Mouse (Mus musculus) hindbrain, embryonic 10.5 days (tissue): ENCODE measurements around the gene Smg6. TPM values are rescaled to one million over a fixed set of nuclear protein-coding genes. Genes with fewer than 3 reads are reported as not detected.

ENCODE experiments used
- DNase-seq: peaks from one replicate; pipeline ENCODE4 v3.0.0-alpha.2; 2017; ENCODE audit warnings: low spot score
- H3K27ac ChIP-seq: fragments of 300-500 bp; sonication (generic); 2 replicates; pipeline ENCODE4 v1.5.1; 2016; ENCODE audit warnings: mild to moderate bottlenecking, moderate library complexity
- H3K27me3 ChIP-seq: fragments of 300-500 bp; sonication (generic); 2 replicates; pipeline ENCODE4 v1.6.1; 2016; ENCODE audit warnings: mild to moderate bottlenecking; ENCODE audit not compliant: poor library complexity, insufficient read depth, severe bottlenecking
- H3K36me3 ChIP-seq: fragments of 300-500 bp; sonication (generic); 2 replicates; pipeline ENCODE4 v1.6.1; 2016; ENCODE audit warnings: mild to moderate bottlenecking, moderate library complexity
- H3K4me1 ChIP-seq: fragments of 300-500 bp; sonication (generic); replicated peaks from 2 replicates; pipeline ENCODE4 v1.6.1; 2016; ENCODE audit warnings: mild to moderate bottlenecking
- H3K4me3 ChIP-seq: fragments of 300-500 bp; sonication (generic); 2 replicates; pipeline ENCODE4 v1.5.1; 2016; ENCODE audit warnings: mild to moderate bottlenecking, moderate library complexity
- H3K9me3 ChIP-seq: fragments of 300-500 bp; sonication (generic); 2 replicates; pipeline ENCODE4 v1.6.1; 2016; ENCODE audit warnings: mild to moderate bottlenecking, moderate library complexity
- WGBS: fragments of 180-500 bp; shearing (Covaris S2); methylation state at CpG from one replicate; pipeline ENCODE4 v1.1.7; 2016; 5-methylcytosine and 5-hydroxymethylcytosine counted together
- polyA plus RNA-seq: library from polyadenylated mRNA; unstranded; fragments of >200 nt; fragmentation: Nextera tagmentation; extraction: Ambion mirVana; gene quantifications from 2 replicates; pipeline ENCODE4 v1.2.1, GENCODE M21; 2016

Gene Smg6
- polyA plus RNA-seq, 1 experiment from 2014 or later = 19.2 TPM

GRCm38 (mm10) chr11:74956006-74956405 is 30.4 kb downstream of the Smg6 start:
- Histone ChIP-seq H3K27ac (no peak overlapping the region), H3K4me1 (no peaks in the 10 kb centered on the region), H3K27me3 (no peaks in the 10 kb centered on the region), H3K4me3 (no peak overlapping the region), H3K36me3 (peaks cover 51% of the 10 kb centered on the region), H3K9me3 (no peaks in the 10 kb centered on the region)
- no peak for DNase-seq

- H3K4me3 ChIP-seq = no peak overlapping the region
- no peak for DNase-seq
- 89% methylated on average over 2 of the region's 2 CpGs for WGBS
Measured at GRCm38 (mm10) chr11:74957600-74957999, 32.0 kb downstream of the Smg6 start.

GRCm38 (mm10) chr11:74959501-74959900 is 33.9 kb downstream of the Smg6 start:
- Histone ChIP-seq H3K36me3 (peaks cover 28% of the 10 kb centered on the region), H3K4me1 (no peaks in the 10 kb centered on the region), H3K4me3 (no peak overlapping the region), H3K27ac (no peak overlapping the region), H3K27me3 (no peaks in the 10 kb centered on the region), H3K9me3 (no peaks in the 10 kb centered on the region)
- DNase-seq = no peak
- 93% methylated on average over 2 of the region's 2 CpGs for WGBS

More at GRCm38 (mm10) chr11:74957600-74957999, 32.0 kb downstream of the Smg6 start:
- H3K9me3 ChIP-seq = no peaks in the 10 kb centered on the region
- H3K27me3 ChIP-seq = no peaks in the 10 kb centered on the region
- H3K36me3 ChIP-seq = peaks cover 37% of the 10 kb centered on the region
- H3K4me1 ChIP-seq = no peaks in the 10 kb centered on the region
- no peak overlapping the region for H3K27ac ChIP-seq

- Histone ChIP-seq H3K9me3 (no peaks in the 10 kb centered on the region), H3K27me3 (no peaks in the 10 kb centered on the region), H3K27ac (no peak overlapping the region), H3K4me3 (no peak overlapping the region), H3K36me3 (peaks cover 24% of the 10 kb centered on the region; the same call in 1 of the 2 replicates), H3K4me1 (no peaks in the 10 kb centered on the region)
- WGBS = 96% methylated on average over 9 of the region's 9 CpGs
- no peak for DNase-seq
Measured at GRCm38 (mm10) chr11:74960031-74960551, 34.5 kb downstream of the Smg6 start.

GRCm38 (mm10) chr11:74961953-74962352 is 36.3 kb downstream of the Smg6 start:
- H3K4me3 ChIP-seq = no peak overlapping the region
- peaks cover 21% of the 10 kb centered on the region for H3K36me3 ChIP-seq
- no peak for DNase-seq
- H3K27ac ChIP-seq = no peak overlapping the region
- H3K4me1 ChIP-seq = no peaks in the 10 kb centered on the region
- no peaks in the 10 kb centered on the region for H3K9me3 ChIP-seq
- no peaks in the 10 kb centered on the region for H3K27me3 ChIP-seq

- Histone ChIP-seq H3K36me3 (peaks cover 18% of the 10 kb centered on the region), H3K4me1 (no peaks in the 10 kb centered on the region), H3K9me3 (no peaks in the 10 kb centered on the region), H3K27ac (no peak overlapping the region), H3K27me3 (no peaks in the 10 kb centered on the region), H3K4me3 (no peak overlapping the region)
- no peak for DNase-seq
- 90% methylated on average over 2 of the region's 2 CpGs for WGBS
Measured at GRCm38 (mm10) chr11:74962846-74963407, 37.3 kb downstream of the Smg6 start.

- no peak overlapping the region for H3K27ac ChIP-seq
- H3K36me3 ChIP-seq = peaks cover 21% of the 10 kb centered on the region
- H3K9me3 ChIP-seq = no peaks in the 10 kb centered on the region
- no peak for DNase-seq
- WGBS = 96% methylated on average over 3 of the region's 3 CpGs
- no peaks in the 10 kb centered on the region for H3K4me1 ChIP-seq
- no peaks in the 10 kb centered on the region for H3K27me3 ChIP-seq
- H3K4me3 ChIP-seq = no peak overlapping the region
Measured at GRCm38 (mm10) chr11:74965516-74965915, 39.9 kb downstream of the Smg6 start.

GRCm38 (mm10) chr11:74973290-74974157 is 47.9 kb downstream of the Smg6 start:
- DNase-seq = no peak
- H3K36me3 ChIP-seq = peaks cover 22% of the 10 kb centered on the region
- H3K27ac ChIP-seq = no peak overlapping the region
- WGBS = 92% methylated on average over 7 of the region's 7 CpGs
- no peaks in the 10 kb centered on the region for H3K9me3 ChIP-seq
- no peaks in the 10 kb centered on the region for H3K4me1 ChIP-seq
- H3K4me3 ChIP-seq = no peak overlapping the region
- H3K27me3 ChIP-seq = no peaks in the 10 kb centered on the region

- no peak for DNase-seq
- peaks cover 15% of the 10 kb centered on the region for H3K36me3 ChIP-seq
- H3K27ac ChIP-seq = no peak overlapping the region
- H3K27me3 ChIP-seq = no peaks in the 10 kb centered on the region
- no peak overlapping the region for H3K4me3 ChIP-seq
- no peaks in the 10 kb centered on the region for H3K9me3 ChIP-seq
- no peaks in the 10 kb centered on the region for H3K4me1 ChIP-seq
Measured at GRCm38 (mm10) chr11:74974615-74975014, 49.0 kb downstream of the Smg6 start.

GRCm38 (mm10) chr11:74976835-74977687 is 51.4 kb downstream of the Smg6 start:
- Histone ChIP-seq H3K36me3 (peaks cover 14% of the 10 kb centered on the region; the same call in 1 of the 2 replicates), H3K27me3 (no peaks in the 10 kb centered on the region), H3K27ac (no peak overlapping the region), H3K4me3 (no peak overlapping the region), H3K4me1 (no peaks in the 10 kb centered on the region), H3K9me3 (no peaks in the 10 kb centered on the region)
- WGBS = 90% methylated on average over 3 of the region's 3 CpGs
- DNase-seq = no peak

- H3K4me3 ChIP-seq = no peak overlapping the region
- H3K4me1 ChIP-seq = no peaks in the 10 kb centered on the region
- DNase-seq = peak; percentile 69
- no peaks in the 10 kb centered on the region for H3K9me3 ChIP-seq
- H3K27ac ChIP-seq = no peak overlapping the region
- WGBS = 51% methylated on average over 2 of the region's 2 CpGs
- no peaks in the 10 kb centered on the region for H3K27me3 ChIP-seq
- peaks cover 26% of the 10 kb centered on the region for H3K36me3 ChIP-seq
Measured at GRCm38 (mm10) chr11:74981464-74981863, 55.8 kb downstream of the Smg6 start.

GRCm38 (mm10) chr11:74982241-74982640 is 56.6 kb downstream of the Smg6 start:
- H3K27me3 ChIP-seq = no peaks in the 10 kb centered on the region
- no peaks in the 10 kb centered on the region for H3K4me1 ChIP-seq
- H3K4me3 ChIP-seq = no peak overlapping the region
- no peak for DNase-seq
- no peaks in the 10 kb centered on the region for H3K9me3 ChIP-seq
- no peak overlapping the region for H3K27ac ChIP-seq
- H3K36me3 ChIP-seq = peaks cover 26% of the 10 kb centered on the region
